ENCODE assay signal across 21 mouse cellular contexts in genomic region chr17:70966126-70966525, GRCm38 (mm10). TPM values are rescaled to one million over a fixed set of nuclear protein-coding genes. Genes with fewer than 3 reads are reported as not detected.
A peak's percentile ranks its signal among the peaks of the same experiment; 100 is the strongest.
DNase-seq lines count a peak whose midpoint lies in the region; ATAC-seq and TF ChIP-seq lines count a peak whose summit lies in the region.
"Had no signal": no experiment of that assay in that cellular context is flagged by ENCODE, and none has a peak within 500 bp of the region (broad histone marks: within the 10 kb centered on the region; RNA-seq: fewer than 3 reads in every experiment).

No protein-coding gene starts in this region.

- H3K27ac ChIP-seq in liver, postnatal 0 days (ENCODE audit: low read depth): 0 out of 2 replicates have a peak overlapping the region, but pooled peaks have one; percentile 39
- H3K27ac ChIP-seq in liver, embryonic 12.5 days: no peak overlapping the region
- H3K27ac ChIP-seq: embryonic facial prominence, embryonic 12.5 days; forebrain, embryonic 15.5 days; heart, embryonic 13.5 days; hindbrain, embryonic 12.5 days had no signal

- H3K9ac ChIP-seq in liver, postnatal 0 days (replicated peaks): no peak overlapping the region
- no peak overlapping the region for H3K9ac ChIP-seq in liver, embryonic 12.5 days
- H3K9ac ChIP-seq: embryonic facial prominence, embryonic 12.5 days; forebrain, embryonic 15.5 days; heart, embryonic 13.5 days; hindbrain, embryonic 12.5 days had no signal

- no peak for DNase-seq in liver, postnatal 0 days
- DNase-seq in MEL-GATA-1-ER (ENCODE audit: extremely low read depth, low read depth): peak; percentile 59
- no peak for DNase-seq in layer of hippocampus, postnatal 10 days (ENCODE audit: low spot score in 2 of 2)
- DNase-seq in urinary bladder, adult 2 months (ENCODE audit: low spot score): no peak
- no peak for DNase-seq in thymus, postnatal 36 days
- DNase-seq: adrenal gland, adult 2 months; adrenal gland, postnatal 36 days; cerebellum, adult 18-20 months; cerebellum, adult 9-11 months; cerebellum, postnatal 36 days; gastrocnemius, postnatal 10 days; heart, postnatal 36 days had no signal

- no peaks in the 10 kb centered on the region for H3K27me3 ChIP-seq in liver, postnatal 0 days (ENCODE audit: insufficient read depth, low read length)
- no peaks in the 10 kb centered on the region for H3K27me3 ChIP-seq in liver, embryonic 12.5 days (replicated peaks)
- H3K27me3 ChIP-seq: embryonic facial prominence, embryonic 12.5 days; forebrain, embryonic 15.5 days; hindbrain, embryonic 12.5 days had no signal

- no peak for TF ChIP-seq CTCF in liver, postnatal 0 days (IDR thresholded peaks at IDR 0.05; ENCODE audit: low read depth)

- peaks cover 5% of the 10 kb centered on the region for H3K4me1 ChIP-seq in liver, postnatal 0 days (ENCODE audit: insufficient read depth)
- no peaks in the 10 kb centered on the region for H3K4me1 ChIP-seq in liver, embryonic 12.5 days

- no peaks in the 10 kb centered on the region for H3K9me3 ChIP-seq in liver, postnatal 0 days (ENCODE audit: low read length)
- H3K9me3 ChIP-seq in liver, embryonic 12.5 days (replicated peaks): no peaks in the 10 kb centered on the region
- H3K9me3 ChIP-seq: embryonic facial prominence, embryonic 12.5 days; forebrain, embryonic 15.5 days; heart, embryonic 13.5 days; hindbrain, embryonic 12.5 days had no signal

- 44% methylated on average over 7 of the region's 7 CpGs for WGBS in liver, postnatal 0 days (ENCODE audit: insufficient replicate concordance)
- WGBS in liver, embryonic 12.5 days (ENCODE audit: insufficient replicate concordance): 52% methylated on average over 7 of the region's 7 CpGs

- H3K4me2 ChIP-seq in liver, postnatal 0 days (ENCODE audit: low read depth, low read length): no peak overlapping the region
- no peak overlapping the region for H3K4me2 ChIP-seq in liver, embryonic 12.5 days
- H3K4me2 ChIP-seq: embryonic facial prominence, embryonic 12.5 days; forebrain, embryonic 15.5 days; heart, embryonic 13.5 days; hindbrain, embryonic 12.5 days had no signal

- no peak for ATAC-seq in liver, postnatal 0 days
- ATAC-seq in liver, embryonic 12.5 days: no peak
- ATAC-seq in granulocyte monocyte progenitor cell, adult 5-6 weeks (replicated peaks; ENCODE audit: poor library complexity, severe bottlenecking): peak; percentile 43
- peak; percentile 36; the same call in 1 of the 2 replicates for ATAC-seq in megakaryocyte progenitor cell, adult 5-6 weeks (replicated peaks; ENCODE audit: poor library complexity)
- ATAC-seq: forebrain, embryonic 15.5 days; hindbrain, embryonic 16.5 days; inflammation-experienced regulatory T-cells, adult 6 months had no signal

- no peaks in the 10 kb centered on the region for H3K36me3 ChIP-seq in liver, postnatal 0 days (replicated peaks; ENCODE audit: insufficient read depth, low read length)
- no peaks in the 10 kb centered on the region for H3K36me3 ChIP-seq in liver, embryonic 12.5 days
- H3K36me3 ChIP-seq: embryonic facial prominence, embryonic 12.5 days; forebrain, embryonic 15.5 days; heart, embryonic 13.5 days; hindbrain, embryonic 12.5 days had no signal

- TF ChIP-seq EP300 in liver, postnatal 0 days (IDR thresholded peaks at IDR 0.05; ENCODE audit: low read depth): no peak

- H3K4me3 ChIP-seq in liver, postnatal 0 days (ENCODE audit: low read depth, low read length): no peak overlapping the region
- H3K4me3 ChIP-seq in liver, embryonic 12.5 days: no peak overlapping the region
- H3K4me3 ChIP-seq: embryonic facial prominence, embryonic 12.5 days; forebrain, embryonic 15.5 days; heart, embryonic 13.5 days; hindbrain, embryonic 12.5 days had no signal

RNA-seq across cellular contexts. Expression of gene Myom1, which starts 36.3 kb away (rescaled TPM):
- polyA plus RNA-seq in liver, postnatal 0 days (2015; fragmentation: Nextera tagmentation; extraction: Ambion mirVana): 2.1 and 4.4 TPM in 2 replicates
- polyA plus RNA-seq in liver, embryonic 12.5 days (2016; fragmentation: Nextera tagmentation; extraction: Ambion mirVana): 3.5 and 3.9 TPM in 2 replicates
- 1.2 TPM in 1 of 2 replicates, not detected in the other for total RNA-seq in granulocyte monocyte progenitor cell, adult 5-6 weeks (2014; fragmentation: Nextera tagmentation)
- 0.05 and 1.2 TPM in 2 replicates for total RNA-seq in granulocyte monocyte progenitor cell, adult 5-6 weeks (2017)
- 0.20 and 0.30 TPM in 2 replicates for total RNA-seq in megakaryocyte progenitor cell, adult 5-6 weeks (2015)
- total RNA-seq in megakaryocyte progenitor cell, adult 5-6 weeks (2017): 0.33 and 0.34 TPM in 2 replicates
- 1 to 10 TPM; 5.0 to 6.0 TPM for total RNA-seq in layer of hippocampus, postnatal 10 days (2021)
- polyA plus RNA-seq in urinary bladder, adult 2 months (2012; rRNA removed): 110 and 137 TPM in 2 replicates

RNA-seq across cellular contexts. Expression of gene Myl12a, which starts 36.6 kb away (rescaled TPM):
- 195 and 199 TPM in 2 replicates for polyA plus RNA-seq in liver, postnatal 0 days (2015; fragmentation: Nextera tagmentation; extraction: Ambion mirVana)
- polyA plus RNA-seq in liver, embryonic 12.5 days (2016; fragmentation: Nextera tagmentation; extraction: Ambion mirVana): 292 TPM in 2 replicates
- 226 and 321 TPM in 2 replicates for total RNA-seq in granulocyte monocyte progenitor cell, adult 5-6 weeks (2014; fragmentation: Nextera tagmentation)
- 159 and 194 TPM in 2 replicates for total RNA-seq in granulocyte monocyte progenitor cell, adult 5-6 weeks (2017)
- total RNA-seq in megakaryocyte progenitor cell, adult 5-6 weeks (2015): 307 and 338 TPM in 2 replicates
- 150 and 188 TPM in 2 replicates for total RNA-seq in megakaryocyte progenitor cell, adult 5-6 weeks (2017)
- total RNA-seq in layer of hippocampus, postnatal 10 days (2021): 10 to 100 TPM; 53.4 to 54.1 TPM
- polyA plus RNA-seq in urinary bladder, adult 2 months (2012; rRNA removed): 294 and 408 TPM in 2 replicates

Comparison
In these comparisons a context has a peak if more than half of its experiments do, and no peak if none do; other contexts are left out.
1. ATAC-seq: peak in granulocyte monocyte progenitor cell, adult 5-6 weeks (single experiment) and megakaryocyte progenitor cell, adult 5-6 weeks (single experiment); none in liver, postnatal 0 days (single experiment) and liver, embryonic 12.5 days (single experiment).